Mouse (Mus musculus) heart, embryonic 13.5 days (tissue): ENCODE measurements around the gene Cmss1. TPM values are rescaled to one million over a fixed set of nuclear protein-coding genes. Genes with fewer than 3 reads are reported as not detected.

Experiments used
- ATAC-seq: fragments of 200-750 bp; cut with Nextera tagmentation; 2 replicates; pipeline ENCODE4 v1.8.0; 2017; ENCODE audit warnings: moderate TSS enrichment; ENCODE audit not compliant: insufficient number of reproducible peaks, low FRiP score, low TSS enrichment; ENCODE audit errors: extremely low read depth
- H3K27ac ChIP-seq: fragments of 300-500 bp; sonication (generic); replicated peaks from 2 replicates; pipeline ENCODE4 v1.5.1; 2015; ENCODE audit warnings: moderate library complexity, mild to moderate bottlenecking, inconsistent platforms
- H3K27me3 ChIP-seq: fragments of 300-500 bp; sonication (generic); replicated peaks from 2 replicates; pipeline ENCODE4 v1.6.1; 2015; ENCODE audit warnings: mild to moderate bottlenecking, inconsistent platforms
- H3K36me3 ChIP-seq: fragments of 300-500 bp; sonication (generic); 2 replicates; pipeline ENCODE4 v1.6.1; 2015; ENCODE audit warnings: mild to moderate bottlenecking, inconsistent platforms
- H3K4me1 ChIP-seq: fragments of 300-500 bp; sonication (generic); 2 replicates; pipeline ENCODE4 v1.6.1; 2015; ENCODE audit warnings: inconsistent platforms
- H3K4me2 ChIP-seq: fragments of 300-500 bp; sonication (generic); 2 replicates; pipeline ENCODE4 v1.6.1; 2015; ENCODE audit warnings: inconsistent platforms, mild to moderate bottlenecking, moderate library complexity
- H3K4me3 ChIP-seq: fragments of 300-500 bp; sonication (generic); 2 replicates; pipeline ENCODE4 v1.5.1; 2015; ENCODE audit warnings: moderate library complexity, mild to moderate bottlenecking, inconsistent platforms
- H3K9ac ChIP-seq: fragments of 300-500 bp; sonication (generic); 2 replicates; pipeline ENCODE4 v1.6.1; 2015; ENCODE audit warnings: inconsistent platforms, mild to moderate bottlenecking, moderate library complexity
- H3K9me3 ChIP-seq: fragments of 300-500 bp; sonication (generic); 2 replicates; pipeline ENCODE4 v1.6.1; 2016; ENCODE audit warnings: inconsistent platforms
- WGBS: fragments of 180-500 bp; shearing (Covaris S2); methylation state at CpG from one replicate; pipeline ENCODE4 v1.1.7; 2015; ENCODE audit warnings: mixed read lengths; 5-methylcytosine and 5-hydroxymethylcytosine counted together
- polyA plus RNA-seq: library from polyadenylated mRNA; unstranded; fragments of >200 nt; fragmentation: Nextera tagmentation; extraction: Ambion mirVana; gene quantifications from 2 replicates; pipeline ENCODE4 v1.2.1, GENCODE M21; 2015

Cmss1 gene
- polyA plus RNA-seq, 1 experiment from 2014 or later: 32.2 TPM

GRCm38 (mm10) chr16:57291696-57292095, 315.0 kb downstream of the Cmss1 start:
- WGBS: 88% methylated on average over 5 of the region's 5 CpGs

DNA sequence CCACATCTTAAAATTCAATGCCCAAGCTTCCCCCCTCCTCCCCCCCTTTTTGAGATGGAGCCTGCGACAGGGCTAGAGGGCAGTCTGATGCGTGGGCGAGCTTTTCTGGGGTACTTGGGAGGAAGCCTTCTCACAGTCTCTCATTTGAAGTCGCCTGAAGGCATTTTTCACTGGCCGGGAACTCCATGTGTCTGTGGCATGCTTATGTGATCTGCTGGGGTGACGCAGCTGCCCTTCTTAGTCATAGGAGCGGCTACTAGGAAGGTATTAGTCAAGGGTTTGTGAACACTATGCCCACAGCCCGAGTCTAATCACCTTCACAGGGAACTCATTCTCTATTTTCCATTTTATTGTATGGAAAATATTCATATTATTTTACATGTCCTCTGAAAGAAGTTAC, 325.2 kb downstream of the Cmss1 start:
- no peak overlapping the region for H3K27ac ChIP-seq
- H3K27me3 ChIP-seq: no peaks in the 10 kb centered on the region
- WGBS: 75% methylated on average over 8 of the region's 8 CpGs
- peaks cover 6% of the 10 kb centered on the region; the same call in 1 of the 2 replicates for H3K4me1 ChIP-seq
- H3K36me3 ChIP-seq: no peaks in the 10 kb centered on the region
- ATAC-seq: no peak
- no peak overlapping the region for H3K9ac ChIP-seq
- H3K4me3 ChIP-seq: no peak overlapping the region
- H3K9me3 ChIP-seq: peaks cover 4% of the 10 kb centered on the region; the same call in 1 of the 2 replicates
- H3K4me2 ChIP-seq: no peak overlapping the region

More at GRCm38 (mm10) chr16:57291696-57292095, 315.0 kb downstream of the Cmss1 start:
- Histone ChIP-seq H3K27ac (no peak overlapping the region), H3K9me3 (peaks cover 3% of the 10 kb centered on the region; the same call in 1 of the 2 replicates), H3K9ac (no peak overlapping the region), H3K4me1 (peaks cover 6% of the 10 kb centered on the region; the same call in 1 of the 2 replicates), H3K27me3 (no peaks in the 10 kb centered on the region), H3K4me2 (no peak overlapping the region), H3K4me3 (no peak overlapping the region), H3K36me3 (no peaks in the 10 kb centered on the region)
- ATAC-seq: no peak

DNA sequence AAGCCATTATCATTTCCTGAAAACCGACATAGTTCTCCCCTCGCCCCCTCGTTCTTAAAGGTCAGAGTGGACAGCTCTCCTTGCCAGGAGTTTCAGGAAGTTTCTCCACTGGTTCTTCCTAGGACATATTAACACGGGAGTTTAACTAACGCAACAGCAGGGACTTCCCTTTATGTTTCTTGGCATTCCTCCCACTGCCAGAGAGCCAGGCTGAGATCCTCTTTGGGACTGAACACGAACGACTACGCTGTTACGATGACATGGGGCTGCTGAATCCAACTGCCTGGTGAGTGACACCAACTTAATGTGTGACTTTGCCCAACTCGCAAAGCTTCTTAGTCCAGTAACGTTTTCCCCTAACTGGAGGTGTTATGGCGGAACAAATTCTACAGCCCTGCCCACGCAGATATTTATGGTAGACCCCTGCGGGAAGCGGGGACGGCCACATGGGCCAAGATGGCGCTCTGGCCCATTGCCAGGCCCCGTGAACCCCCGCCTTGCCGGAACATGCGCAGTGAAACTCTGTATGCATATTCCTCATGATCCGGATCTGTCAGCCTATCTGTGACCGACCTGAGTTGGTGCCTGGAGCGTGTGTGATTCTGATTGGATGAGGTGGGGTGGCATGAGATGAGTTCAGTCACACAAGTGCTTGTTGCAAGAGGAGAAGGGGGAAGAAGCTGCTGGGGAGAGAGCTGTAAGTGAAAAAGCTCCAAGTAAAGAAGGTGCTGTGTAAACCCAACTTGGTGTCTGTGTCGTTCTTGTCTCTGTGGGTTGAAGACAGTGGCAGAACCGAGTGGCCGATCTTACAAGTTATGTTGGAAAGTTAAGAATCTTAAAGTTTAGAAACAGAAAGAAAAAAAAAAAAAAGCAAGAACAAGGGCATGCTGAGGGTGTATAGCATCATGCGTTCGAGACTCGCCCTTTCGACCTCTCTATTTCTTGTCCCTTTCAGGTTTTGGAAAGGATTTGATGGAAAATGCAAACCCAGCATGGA, 326.1 kb downstream of the Cmss1 start:
- peaks cover 6% of the 10 kb centered on the region; the same call in 1 of the 2 replicates for H3K4me1 ChIP-seq
- no peak overlapping the region for H3K4me3 ChIP-seq
- no peak overlapping the region for H3K4me2 ChIP-seq
- H3K9me3 ChIP-seq: peaks cover 4% of the 10 kb centered on the region; the same call in 1 of the 2 replicates
- no peaks in the 10 kb centered on the region for H3K27me3 ChIP-seq
- 79% methylated on average over 31 of the region's 31 CpGs for WGBS
- no peak overlapping the region for H3K27ac ChIP-seq
- no peak for ATAC-seq
- no peaks in the 10 kb centered on the region for H3K36me3 ChIP-seq
- no peak overlapping the region for H3K9ac ChIP-seq

- peaks cover 6% of the 10 kb centered on the region; the same call in 1 of the 2 replicates for H3K4me1 ChIP-seq
- 85% methylated on average over 10 of the region's 12 CpGs for WGBS
- no peak overlapping the region for H3K4me2 ChIP-seq
- H3K36me3 ChIP-seq: no peaks in the 10 kb centered on the region
- H3K4me3 ChIP-seq: no peak overlapping the region
- H3K27me3 ChIP-seq: no peaks in the 10 kb centered on the region
- peaks cover 3% of the 10 kb centered on the region; the same call in 1 of the 2 replicates for H3K9me3 ChIP-seq
- ATAC-seq: no peak
- H3K9ac ChIP-seq: no peak overlapping the region
- H3K27ac ChIP-seq: no peak overlapping the region
These were observed 327.6 kb downstream of the Cmss1 start for GRCm38 (mm10) chr16:57278976-57279626.

DNA sequence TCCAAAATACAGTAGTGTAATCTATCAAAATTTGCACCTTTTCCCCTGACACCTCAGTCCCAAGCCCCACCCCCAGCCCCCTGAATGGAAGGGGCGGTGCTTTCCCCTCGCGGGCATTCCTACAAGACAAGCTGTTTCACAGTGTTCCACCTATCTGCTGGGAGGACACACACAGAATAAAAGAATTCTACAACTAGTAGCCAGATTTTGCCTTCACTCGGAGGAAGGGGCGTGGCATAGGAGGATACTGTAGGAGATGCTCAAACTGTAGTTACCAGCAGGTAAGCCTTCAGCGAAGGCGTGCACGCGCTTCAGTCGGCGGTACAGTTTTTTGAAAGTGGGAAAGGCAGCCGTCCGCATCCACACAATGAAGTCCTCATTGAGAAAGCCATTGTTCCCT, 336.9 kb downstream of the Cmss1 start:
- WGBS: 85% methylated on average over 13 of the region's 13 CpGs
- ATAC-seq: no peak
- Histone ChIP-seq H3K4me3 (no peak overlapping the region), H3K27ac (no peak overlapping the region), H3K36me3 (no peaks in the 10 kb centered on the region), H3K4me1 (peaks cover 16% of the 10 kb centered on the region), H3K9me3 (no peaks in the 10 kb centered on the region; the same call in 1 of the 2 replicates), H3K4me2 (no peak overlapping the region), H3K27me3 (no peaks in the 10 kb centered on the region), H3K9ac (no peak overlapping the region)

GRCm38 (mm10) chr16:57268058-57268841, 338.4 kb downstream of the Cmss1 start:
- Histone ChIP-seq H3K4me3 (no peak overlapping the region), H3K4me2 (no peak overlapping the region), H3K27ac (no peak overlapping the region), H3K9me3 (peaks cover 7% of the 10 kb centered on the region), H3K9ac (no peak overlapping the region), H3K27me3 (no peaks in the 10 kb centered on the region), H3K4me1 (peaks cover 16% of the 10 kb centered on the region), H3K36me3 (no peaks in the 10 kb centered on the region)
- 81% methylated on average over 14 of the region's 14 CpGs for WGBS
- no peak for ATAC-seq

- H3K4me1 ChIP-seq: peaks cover 16% of the 10 kb centered on the region
- H3K27ac ChIP-seq: no peak overlapping the region
- no peak for ATAC-seq
- H3K4me2 ChIP-seq: no peak overlapping the region
- no peaks in the 10 kb centered on the region for H3K27me3 ChIP-seq
- no peak overlapping the region for H3K4me3 ChIP-seq
- H3K36me3 ChIP-seq: no peaks in the 10 kb centered on the region
- H3K9me3 ChIP-seq: peaks cover 7% of the 10 kb centered on the region
- 3% methylated on average over 1 of the region's 1 CpGs for WGBS
- no peak overlapping the region for H3K9ac ChIP-seq
These were observed 339.6 kb downstream of the Cmss1 start for GRCm38 (mm10) chr16:57267068-57267467.

- Histone ChIP-seq H3K27ac (no peak overlapping the region), H3K4me1 (no peaks in the 10 kb centered on the region), H3K9ac (no peak overlapping the region), H3K27me3 (no peaks in the 10 kb centered on the region), H3K36me3 (no peaks in the 10 kb centered on the region), H3K4me3 (no peak overlapping the region), H3K4me2 (no peak overlapping the region), H3K9me3 (peaks cover 9% of the 10 kb centered on the region)
- WGBS: 81% methylated on average over 10 of the region's 10 CpGs
- no peak for ATAC-seq
These were observed 346.5 kb downstream of the Cmss1 start for GRCm38 (mm10) chr16:57260152-57260551.

DNA sequence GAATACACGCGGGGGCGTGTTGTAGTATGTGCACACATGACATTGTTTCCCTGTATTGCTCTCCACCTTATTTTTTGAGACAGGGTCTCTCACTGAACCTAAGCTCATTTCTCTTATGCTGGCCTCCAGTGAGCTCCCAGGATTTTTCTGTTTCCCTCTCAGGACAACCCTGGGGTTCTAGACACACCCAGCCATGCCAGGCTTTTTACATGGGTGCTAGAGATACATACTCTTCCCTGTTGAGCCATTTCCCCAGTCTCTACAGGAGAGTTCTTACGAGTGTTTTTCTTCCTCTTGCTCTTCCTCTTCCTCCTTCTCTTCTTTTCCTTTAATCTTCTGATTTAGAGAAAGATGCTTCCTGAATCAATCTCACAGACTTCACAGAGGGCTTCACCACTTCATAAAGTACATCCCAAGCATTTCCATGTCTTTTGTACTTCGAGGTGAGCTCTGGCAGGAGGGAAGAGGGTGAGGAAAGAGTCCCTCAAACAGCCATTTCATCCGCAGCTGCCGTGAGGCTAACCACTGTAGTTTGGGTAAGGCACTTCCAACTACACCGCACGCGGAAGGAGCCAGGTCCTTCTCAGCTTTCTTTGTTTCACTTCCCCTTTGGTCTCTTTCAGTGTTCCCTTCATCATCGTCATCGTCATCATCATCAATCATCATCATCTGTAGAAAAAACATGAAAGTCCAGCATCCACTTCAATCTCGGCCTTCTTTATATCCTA, 347.1 kb downstream of the Cmss1 start:
- H3K9ac ChIP-seq: no peak overlapping the region
- no peak overlapping the region for H3K27ac ChIP-seq
- H3K4me2 ChIP-seq: no peak overlapping the region
- 84% methylated on average over 13 of the region's 13 CpGs for WGBS
- peaks cover 7% of the 10 kb centered on the region for H3K9me3 ChIP-seq
- no peak overlapping the region for H3K4me3 ChIP-seq
- no peak for ATAC-seq
- H3K36me3 ChIP-seq: no peaks in the 10 kb centered on the region
- no peaks in the 10 kb centered on the region for H3K4me1 ChIP-seq
- H3K27me3 ChIP-seq: no peaks in the 10 kb centered on the region
